Mouse (Mus musculus) left cerebral cortex, postnatal 4 days (tissue): Measurements from ENCODE around the gene Lcp1. TPM values are rescaled to one million over a fixed set of nuclear protein-coding genes. Genes with fewer than 3 reads are reported as not detected.
"Not testable (repeated sequence)": the region's sequence is repeated elsewhere in the genome, so short reads cannot be mapped to it uniquely, and the experiment has no call there.

Experiments used
- DNase-seq: peaks from one replicate; pipeline ENCODE4 v3.0.0-alpha.2; 2022
- intact Hi-C: fragments of 180-260 bp; cut with DNase I; formaldehyde crosslinking; loops from one replicate; pipeline ENCODE4 v1.15.1; 2025
- total RNA-seq, 2 experiments: library from RNA; stranded (reverse); gene quantifications; 2 replicates each; pipeline ENCODE4 v1.2.3; 2021

Gene Lcp1
- total RNA-seq: 10 to 100 TPM; 10.4 to 11.9 TPM

DNA sequence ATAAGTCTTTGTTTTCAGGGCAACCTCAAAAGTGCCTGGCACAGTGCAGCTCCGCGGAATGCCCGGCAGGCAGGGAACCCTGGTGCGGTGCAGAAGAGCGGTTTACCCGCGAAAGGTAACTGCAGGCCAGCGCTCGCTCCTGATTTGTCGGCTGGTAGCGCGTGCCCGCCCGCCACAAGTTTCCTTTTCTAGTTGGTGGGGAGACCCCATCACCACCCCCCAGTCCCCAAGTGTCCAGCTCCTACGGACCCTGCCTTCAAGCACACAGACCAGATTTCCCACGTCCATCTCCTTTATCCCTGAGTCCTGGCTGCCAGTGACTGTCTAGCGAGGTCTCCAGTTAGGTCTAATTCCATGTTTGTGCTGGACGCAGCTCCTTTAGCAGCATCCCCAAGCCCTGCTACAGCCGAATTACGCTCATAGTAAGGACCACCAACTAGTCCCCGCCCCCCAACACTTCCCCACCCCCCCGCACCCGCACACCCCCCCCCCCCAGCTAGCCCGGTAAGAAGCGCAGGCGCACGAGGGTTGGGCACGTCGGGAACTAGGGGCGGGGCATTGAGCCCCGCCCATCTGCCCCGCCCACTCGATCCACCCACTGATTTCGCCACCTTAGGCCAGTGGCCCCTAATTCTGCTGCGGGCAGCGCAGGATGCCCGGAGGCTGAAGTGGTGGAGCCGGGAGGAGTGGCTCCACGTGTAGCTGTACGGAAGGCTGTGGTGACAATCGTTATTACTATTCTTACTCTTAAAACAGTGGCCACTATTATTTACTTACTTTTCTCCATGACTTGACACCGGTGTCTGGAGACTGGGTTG, at the start of gene Lcp1, which contains the start of gene Lrrc63:
Lcp1 (plus strand) TSS at position 601 of the 818 bp plus-strand sequence.
Lrrc63 (minus strand) TSS at position 381 of the 818 bp plus-strand sequence.
- DNase-seq: peak; percentile 84
- intact Hi-C loops: no loop called here

DNA sequence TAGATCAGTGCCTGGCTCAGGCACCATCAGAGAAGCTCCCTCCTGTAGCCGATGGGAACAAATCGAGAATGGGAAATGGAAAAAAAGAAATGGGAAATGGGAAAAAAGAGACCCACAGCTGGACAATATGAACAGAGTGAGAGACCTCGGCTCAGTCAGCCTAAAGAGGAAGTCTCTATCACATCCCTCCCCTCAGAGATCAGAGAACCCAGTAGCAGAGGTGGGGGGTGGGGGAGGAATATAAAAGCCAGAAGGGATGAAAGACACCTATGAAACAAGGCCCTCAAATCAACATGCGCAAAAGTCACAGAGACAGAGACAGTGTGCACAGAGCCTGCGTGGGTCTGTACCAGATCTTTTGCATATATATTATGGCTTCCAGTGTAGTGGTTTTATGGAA, 27.9 kb upstream of the Lcp1 start:
- DNase-seq: no peak
- intact Hi-C loops: no loop called here

DNA sequence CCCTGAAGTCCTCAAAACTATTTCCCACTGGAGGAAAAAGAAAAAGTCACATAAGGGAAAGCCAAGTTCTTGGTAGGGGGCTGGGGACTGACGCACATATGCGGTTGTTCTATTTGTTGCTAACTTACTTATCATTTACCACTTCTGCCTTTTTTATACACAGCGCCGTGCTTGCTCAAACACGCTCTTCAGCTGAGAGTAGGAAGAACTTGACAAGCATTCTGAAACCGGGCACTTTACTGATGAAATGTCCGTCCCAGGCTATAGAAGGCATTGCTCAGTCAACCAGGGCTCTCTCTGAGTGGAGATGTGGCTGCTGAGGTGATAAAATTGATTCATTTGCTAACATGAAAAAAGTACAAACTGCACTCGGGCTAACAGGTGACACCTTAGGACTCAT, 9.2 kb upstream of the Lcp1 start:
- intact Hi-C loops: no loop called here

DNA sequence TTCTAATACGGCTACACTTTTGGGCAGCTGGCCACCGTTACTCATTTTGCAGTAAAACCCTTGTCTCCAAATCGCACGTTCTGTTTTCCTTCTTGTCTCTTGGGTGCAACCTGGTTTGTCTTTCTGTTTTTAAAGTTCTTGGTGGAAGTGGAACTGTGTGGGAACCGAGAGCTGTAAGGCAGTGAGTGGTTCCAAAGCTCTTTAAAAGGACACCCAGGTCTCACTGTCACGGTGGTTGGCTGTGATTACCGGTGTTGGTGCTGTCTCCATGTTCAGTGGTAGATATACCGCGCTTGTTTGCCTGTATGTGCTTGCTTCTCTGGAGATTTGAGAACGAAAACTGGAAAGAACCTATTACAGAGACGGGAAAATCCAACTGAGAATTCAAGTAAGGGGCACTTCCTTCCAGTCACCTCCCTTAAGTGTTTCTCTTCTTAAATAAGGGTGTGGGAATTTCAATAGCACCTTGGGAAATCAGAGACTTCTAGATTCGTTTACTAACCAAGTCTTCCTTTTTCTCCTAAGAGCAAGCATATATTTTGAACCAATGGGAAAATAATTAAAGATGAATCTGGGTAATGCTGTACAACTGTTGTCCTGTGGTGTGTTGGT, 529 bp downstream of the Lcp1 start:
- intact Hi-C loops: no loop called here
- DNase-seq: no peak

More for the DNA sequence above, 9.2 kb upstream of the Lcp1 start:
- no peak for DNase-seq

DNA sequence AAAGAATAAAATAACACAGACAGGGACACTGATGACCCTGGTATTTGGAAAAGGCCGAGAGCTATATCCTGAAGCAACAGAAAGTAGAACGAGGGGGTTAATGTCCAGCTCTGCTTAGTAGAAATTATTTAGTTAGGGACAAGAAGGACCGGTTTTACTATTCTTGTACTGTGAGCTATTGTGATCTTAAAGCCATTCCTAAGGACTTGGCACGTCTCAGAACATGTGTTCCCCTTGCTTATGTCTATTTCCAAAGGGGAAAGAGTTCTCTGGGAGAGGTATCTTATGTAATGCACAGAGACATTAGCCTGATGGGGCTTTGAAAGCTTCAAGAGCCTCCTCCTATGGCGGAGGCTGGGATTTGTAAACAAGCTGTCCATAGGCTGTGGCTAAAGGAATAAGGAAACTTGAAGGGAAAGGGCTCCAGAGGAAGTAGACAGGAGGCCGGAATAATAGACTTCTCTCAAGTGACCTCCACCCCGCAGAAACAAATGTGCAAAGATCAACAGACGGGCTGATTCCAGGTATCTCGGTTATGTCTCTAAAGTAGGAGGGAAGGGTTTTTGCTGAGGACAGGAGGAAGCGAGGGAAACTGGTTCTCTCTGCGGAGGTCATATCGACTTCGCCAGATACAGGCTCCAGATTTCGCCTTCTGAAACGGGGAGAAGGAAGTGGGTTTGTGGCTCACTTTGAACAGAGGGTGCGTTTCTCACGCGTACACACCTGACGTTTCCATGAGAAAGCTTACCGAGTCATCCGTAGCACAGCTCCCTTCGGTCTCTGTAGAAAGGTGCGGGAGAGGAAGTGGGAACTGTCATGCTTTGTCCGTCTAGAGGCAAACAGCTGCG, 5.4 kb downstream of the Lcp1 start:
- DNase-seq: no peak
- intact Hi-C loops: no loop called here

DNA sequence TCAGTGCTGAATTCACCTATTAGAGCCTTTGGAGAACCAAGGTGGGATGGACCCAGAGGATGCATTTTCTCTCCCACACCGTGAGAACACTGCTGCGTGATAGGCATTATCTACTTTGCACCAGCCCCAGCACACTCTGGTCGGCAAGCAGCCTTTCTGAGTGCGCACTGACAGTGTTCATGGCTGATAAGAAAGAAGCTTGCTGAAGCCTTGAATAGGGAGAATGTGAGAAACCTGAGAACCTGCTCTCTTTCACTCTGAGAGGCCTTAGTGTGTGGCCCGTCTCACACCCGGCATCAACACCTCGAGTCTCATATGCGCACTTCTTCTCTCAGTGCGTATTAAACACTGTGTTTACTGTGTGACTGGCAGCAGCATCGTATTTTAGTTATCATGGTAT, 7.6 kb downstream of the Lcp1 start:
- intact Hi-C loops: no loop called here
- no peak for DNase-seq

DNA sequence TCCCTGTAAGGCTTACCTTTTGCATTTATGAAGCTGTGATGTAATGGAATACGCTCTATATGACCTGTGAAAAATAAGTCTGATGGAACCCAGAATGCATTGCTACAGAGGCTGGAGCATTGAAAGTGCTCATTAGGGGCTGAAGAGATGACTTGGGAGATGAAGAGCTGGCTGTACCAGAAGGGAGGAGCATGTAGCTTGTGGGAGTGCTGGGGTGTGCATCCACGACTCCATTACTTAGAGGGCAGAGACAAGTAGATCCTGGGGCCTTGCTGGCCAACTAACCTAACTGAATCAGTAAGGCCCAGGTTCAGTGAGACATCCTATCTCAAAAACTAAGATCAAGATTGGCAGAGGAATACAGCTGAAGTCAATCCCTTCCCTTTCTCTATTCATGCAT, 8.3 kb downstream of the Lcp1 start:
- intact Hi-C loops: no loop called here

DNA sequence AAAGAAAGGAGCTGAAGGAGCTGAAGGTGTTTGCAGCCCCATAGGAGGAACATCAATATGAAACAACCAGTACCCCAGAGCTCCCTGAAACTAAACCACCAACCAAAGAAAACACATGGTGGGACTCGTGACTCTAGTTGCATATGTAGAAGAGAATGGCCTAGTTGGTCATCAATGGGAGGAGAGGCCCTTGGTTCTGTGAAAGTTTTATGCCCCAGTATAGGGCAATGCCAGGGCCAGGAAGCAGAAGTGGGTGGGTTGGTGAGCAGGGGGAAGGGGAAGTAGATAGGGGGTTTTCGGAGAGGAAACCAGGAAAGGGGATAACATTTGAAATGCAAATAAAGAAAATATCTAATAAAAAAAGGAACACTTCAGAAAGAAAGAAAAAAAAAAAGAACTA, 16.8 kb downstream of the Lcp1 start:
- intact Hi-C loops, DNase-seq: not testable (repeated sequence)

More for the DNA sequence above, 8.3 kb downstream of the Lcp1 start:
- DNase-seq: no peak

DNA sequence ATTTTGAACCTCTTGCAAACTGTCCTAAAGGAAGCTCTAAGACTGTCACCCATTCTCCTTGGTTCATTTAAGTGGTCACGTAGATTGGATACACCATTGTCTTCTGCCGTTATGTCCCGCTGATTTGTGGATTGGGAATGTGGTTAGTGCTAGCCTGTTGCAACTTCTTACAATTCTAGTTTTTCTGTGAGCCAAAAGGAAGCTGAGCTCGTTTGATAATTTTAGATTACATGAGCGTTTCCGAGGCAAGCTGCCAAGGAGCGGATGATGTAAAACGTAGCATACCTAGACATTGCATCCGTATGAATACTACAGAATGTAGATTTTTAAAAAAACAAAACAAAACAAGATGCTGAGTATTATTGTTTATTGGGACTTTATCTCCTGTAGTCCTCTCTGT, 17.3 kb downstream of the Lcp1 start:
- no peak for DNase-seq
- intact Hi-C loops: no loop called here

DNA sequence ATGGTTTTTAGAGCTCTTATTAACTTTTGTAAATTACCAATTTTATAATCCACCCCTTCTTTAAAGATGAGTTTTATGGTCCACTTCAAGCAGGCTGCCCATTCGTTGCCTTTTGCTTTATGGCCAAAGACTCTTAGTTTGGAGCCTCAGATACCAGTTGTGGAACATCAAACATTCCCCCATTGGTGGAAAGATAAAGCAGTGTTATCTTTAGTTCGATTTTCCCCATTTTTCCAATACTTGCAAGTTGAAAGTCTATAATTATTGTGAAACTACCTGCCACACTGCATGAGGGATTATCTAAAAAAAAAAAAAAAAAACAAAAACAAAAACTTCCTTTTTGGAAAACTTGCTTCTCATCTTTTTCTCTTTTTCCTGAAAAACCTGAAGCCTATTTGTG, 19.8 kb downstream of the Lcp1 start:
- no peak for DNase-seq
- intact Hi-C loops: no loop called here

DNA sequence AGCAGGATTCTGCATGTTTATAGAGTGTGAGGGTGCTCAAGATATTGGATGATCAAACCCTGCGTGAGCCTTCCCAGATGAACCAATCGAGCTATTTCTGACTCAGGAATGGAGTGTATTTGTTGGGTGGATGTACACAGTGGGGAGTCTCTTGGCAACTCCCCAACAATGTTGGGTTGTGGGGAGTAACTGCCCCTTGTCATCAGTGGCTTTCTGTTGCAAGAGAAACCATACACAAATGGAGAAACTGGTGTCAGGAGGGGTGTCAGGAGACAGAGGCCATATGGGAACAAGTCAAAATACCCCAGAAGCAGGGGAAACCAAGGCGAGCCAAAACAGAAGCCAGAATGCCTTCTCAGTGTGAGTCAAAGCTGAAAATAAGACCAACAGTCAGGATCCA, 20.2 kb downstream of the Lcp1 start:
- no peak for DNase-seq
- intact Hi-C loops: no loop called here

- DNase-seq: no peak
- intact Hi-C loops: no loop called here
These were observed 23.6 kb downstream of the Lcp1 start for GRCm38 (mm10) chr14:75154481-75154880.

DNA sequence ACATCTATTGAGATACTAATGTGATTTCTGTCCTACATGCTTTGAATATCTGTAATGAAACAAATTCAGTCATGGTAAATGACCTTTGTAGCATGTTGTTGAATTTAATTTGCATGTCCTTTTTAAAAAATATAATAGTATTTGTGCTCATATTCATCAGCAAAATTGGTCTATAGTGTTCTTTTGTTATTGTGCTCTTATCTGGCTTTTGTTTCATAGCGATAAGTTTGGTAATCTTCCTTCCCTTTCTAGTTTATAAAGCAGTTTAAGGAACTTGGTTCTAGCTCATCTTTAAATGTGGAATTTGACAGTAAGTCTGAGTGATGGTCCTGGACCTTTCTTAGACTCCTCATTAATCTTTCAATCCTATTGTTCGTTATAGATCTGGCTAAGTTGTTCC, 28.5 kb downstream of the Lcp1 start:
- no peak for DNase-seq
- intact Hi-C loops: no loop called here

DNA sequence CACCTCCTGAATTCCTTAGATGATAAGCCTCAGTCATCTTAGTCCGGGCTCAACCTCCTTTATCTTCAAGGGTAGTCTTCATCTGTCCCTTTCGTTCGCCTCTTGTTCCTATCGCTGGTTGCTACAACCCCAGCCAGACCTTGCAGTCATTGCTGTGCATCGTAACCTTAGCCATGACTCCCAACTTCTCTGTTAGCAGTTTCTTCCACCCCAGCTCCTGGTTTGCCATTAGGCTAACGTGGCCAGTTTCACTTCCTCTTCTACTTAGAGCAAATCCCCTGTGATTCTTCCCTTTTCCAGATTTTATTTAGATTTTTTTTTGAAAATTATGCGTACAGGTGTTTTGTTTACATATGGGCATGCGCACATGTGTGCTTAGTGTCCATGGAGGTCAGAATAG, 33.0 kb downstream of the Lcp1 start:
- intact Hi-C loops: no loop called here
- no peak for DNase-seq

GRCm38 (mm10) chr14:75164345-75164744, 33.4 kb downstream of the Lcp1 start:
- DNase-seq: no peak
- intact Hi-C loops: no loop called here

- no peak for DNase-seq
- intact Hi-C loops: no loop called here
These were observed 34.8 kb downstream of the Lcp1 start for GRCm38 (mm10) chr14:75165574-75166131.

GRCm38 (mm10) chr14:75168501-75168900, 37.6 kb downstream of the Lcp1 start:
- intact Hi-C loops: no loop called here
- DNase-seq: no peak

DNA sequence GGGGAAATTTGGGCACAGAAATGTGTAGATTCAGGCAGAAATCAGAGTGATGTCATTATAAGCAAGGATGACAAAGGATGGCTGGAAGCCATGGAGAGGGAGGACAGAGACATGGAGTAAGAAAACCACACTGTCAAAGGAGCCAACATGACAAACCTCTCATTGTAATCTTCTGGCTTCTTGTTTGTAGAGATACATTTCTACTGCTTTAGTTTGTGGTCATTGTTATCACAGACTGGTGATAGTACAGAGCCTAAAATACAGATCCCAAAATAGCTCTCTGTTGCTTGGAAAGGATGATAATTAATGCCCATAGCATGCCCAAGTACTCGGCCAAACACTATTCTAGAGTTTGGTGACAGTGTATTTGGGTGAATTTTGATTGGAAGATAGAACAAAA, 39.6 kb downstream of the Lcp1 start:
- intact Hi-C loops: no loop called here

GRCm38 (mm10) chr14:75174296-75174695, 43.4 kb downstream of the Lcp1 start:
- DNase-seq: no peak
- intact Hi-C loops: no loop called here

More for the DNA sequence above, 39.6 kb downstream of the Lcp1 start:
- DNase-seq: no peak

- DNase-seq: no peak
- intact Hi-C loops: no loop called here
These were observed 44.0 kb downstream of the Lcp1 start for GRCm38 (mm10) chr14:75174731-75175555.
